Mouse (Mus musculus) spleen, adult 12 weeks (tissue): ENCODE results near the gene Arhgap17.

Experiments used
- DNase-seq: peaks from one replicate; pipeline ENCODE4 v3.0.0; 2022; ENCODE audit warnings: low spot score

The Arhgap17 gene

GRCm38 (mm10) chr7:123283826-123284225, 85.9 kb downstream of the Arhgap17 start:
- DNase-seq = no peak

- no peak for DNase-seq
These were observed 89.9 kb downstream of the Arhgap17 start for GRCm38 (mm10) chr7:123279797-123280196.

GRCm38 (mm10) chr7:123276568-123276967, 93.1 kb downstream of the Arhgap17 start:
- DNase-seq = no peak

- DNase-seq = no peak
These were observed 96.7 kb downstream of the Arhgap17 start for GRCm38 (mm10) chr7:123273056-123273455.

GRCm38 (mm10) chr7:123258103-123258502, 111.6 kb downstream of the Arhgap17 start:
- no peak for DNase-seq

- no peak for DNase-seq
These were observed 115.3 kb downstream of the Arhgap17 start for GRCm38 (mm10) chr7:123254196-123254970.

GRCm38 (mm10) chr7:123253396-123253795, 116.3 kb downstream of the Arhgap17 start:
- DNase-seq = no peak

GRCm38 (mm10) chr7:123251343-123251742, 118.4 kb downstream of the Arhgap17 start:
- no peak for DNase-seq

- DNase-seq = no peak
These were observed 121.5 kb downstream of the Arhgap17 start for GRCm38 (mm10) chr7:123248166-123248565.

GRCm38 (mm10) chr7:123246504-123247084, 123.1 kb downstream of the Arhgap17 start:
- no peak for DNase-seq

GRCm38 (mm10) chr7:123244833-123245232, 124.9 kb downstream of the Arhgap17 start:
- no peak for DNase-seq

GRCm38 (mm10) chr7:123242241-123242640, 127.5 kb downstream of the Arhgap17 start:
- DNase-seq = no peak

GRCm38 (mm10) chr7:123240064-123240463, 129.7 kb downstream of the Arhgap17 start:
- DNase-seq = no peak

GRCm38 (mm10) chr7:123238621-123239020, 131.1 kb downstream of the Arhgap17 start:
- DNase-seq = no peak

GRCm38 (mm10) chr7:123235449-123235848, 134.3 kb downstream of the Arhgap17 start:
- DNase-seq = no peak
